25 mouse cellular contexts compared by ENCODE assay signal in the genomic region with DNA sequence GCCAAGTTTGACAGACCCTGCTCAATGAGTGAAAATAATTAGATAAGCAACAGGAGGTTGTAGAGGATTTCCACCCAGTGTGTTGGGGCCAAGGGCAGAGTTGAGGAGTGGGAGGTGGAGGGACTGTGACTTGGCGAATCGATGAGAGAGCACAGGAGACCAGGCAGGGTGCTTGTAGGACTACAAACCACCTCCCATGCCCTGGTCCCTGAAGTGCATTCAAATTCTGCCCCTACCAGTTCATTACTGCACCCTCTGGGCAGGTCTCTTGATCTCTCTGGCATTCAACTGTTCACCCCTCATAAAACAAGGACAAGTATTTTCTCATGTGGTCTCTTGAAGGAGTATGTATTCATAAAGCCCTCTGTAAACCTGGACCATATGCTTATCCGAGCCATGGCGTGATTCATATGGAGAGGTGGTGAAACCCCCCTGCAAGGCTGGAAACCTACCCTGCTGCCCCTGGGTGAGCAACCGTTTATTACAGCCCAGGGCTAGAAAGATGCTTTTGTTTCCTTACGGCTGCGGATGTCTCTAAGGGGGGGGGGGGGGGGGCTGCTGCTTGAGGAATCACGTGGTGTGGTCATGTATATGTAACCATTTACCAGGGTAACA.
A peak's percentile ranks its signal among the peaks of the same experiment; 100 is the strongest.
DNase-seq lines count a peak whose midpoint lies in the region; ATAC-seq and TF ChIP-seq lines count a peak whose summit lies in the region.
"Had no signal": no experiment of that assay in that cellular context is flagged by ENCODE, and none has a peak within 500 bp of the region (broad histone marks: within the 10 kb centered on the region; RNA-seq: fewer than 3 reads in every experiment).

No protein-coding gene starts in this region.

- H3K9me3 ChIP-seq in hindbrain, embryonic 10.5 days: 0 out of 2 replicates have a peak, but pooled peaks cover 3% of the 10 kb centered on the region
- H3K9me3 ChIP-seq in hindbrain, embryonic 16.5 days (ENCODE audit: control insufficient read depth, low read length): no peaks in the 10 kb centered on the region
- no peaks in the 10 kb centered on the region for H3K9me3 ChIP-seq in kidney, postnatal 0 days (replicated peaks; ENCODE audit: low read length)
- H3K9me3 ChIP-seq in limb, embryonic 12.5 days: 0 out of 2 replicates have a peak, but pooled peaks cover 3% of the 10 kb centered on the region
- H3K9me3 ChIP-seq: embryonic facial prominence, embryonic 12.5 days; forebrain, embryonic 10.5 days; forebrain, embryonic 15.5 days; lung, embryonic 15.5 days; midbrain, embryonic 10.5 days had no signal

- peaks cover 26% of the 10 kb centered on the region for H3K4me1 ChIP-seq in hindbrain, embryonic 10.5 days (replicated peaks)
- peaks cover 4% of the 10 kb centered on the region for H3K4me1 ChIP-seq in hindbrain, embryonic 16.5 days (ENCODE audit: control insufficient read depth, insufficient read depth, low read depth, low read length)
- H3K4me1 ChIP-seq in kidney, postnatal 0 days (replicated peaks; ENCODE audit: insufficient read depth, low read length): no peaks in the 10 kb centered on the region
- peaks cover 51% of the 10 kb centered on the region for H3K4me1 ChIP-seq in limb, embryonic 12.5 days (replicated peaks)
- H3K4me1 ChIP-seq: forebrain, embryonic 15.5 days; heart, embryonic 12.5 days; lung, embryonic 15.5 days had no signal

- CTCF ChIA-PET in Patski (lab: Charles Lee): no interaction called here

- ATAC-seq in hindbrain, embryonic 16.5 days: no peak
- ATAC-seq in kidney, postnatal 0 days (replicated peaks; ENCODE audit: low FRiP score, low read depth): 0 out of 2 replicates have a peak, but pooled peaks have one; percentile 13
- ATAC-seq in Patski: no peak
- ATAC-seq in limb, embryonic 12.5 days (ENCODE audit: insufficient number of reproducible peaks, insufficient read depth, low FRiP score, low TSS enrichment, low read depth): peak; percentile 77
- ATAC-seq: forebrain, embryonic 15.5 days had no signal

- in situ Hi-C loops in Patski (cut with MboI; ENCODE audit: low pct_unique_long_range_greater_than_20kb): no loop called here

- no peaks in the 10 kb centered on the region for H3K27me3 ChIP-seq in hindbrain, embryonic 10.5 days (ENCODE audit: insufficient read depth, poor library complexity, severe bottlenecking)
- H3K27me3 ChIP-seq in hindbrain, embryonic 16.5 days (replicated peaks; ENCODE audit: control insufficient read depth, insufficient read depth, low read length): no peaks in the 10 kb centered on the region
- H3K27me3 ChIP-seq in kidney, postnatal 0 days (ENCODE audit: insufficient read depth, low read length): no peaks in the 10 kb centered on the region
- H3K27me3 ChIP-seq in Patski: no peaks in the 10 kb centered on the region
- 0 out of 2 replicates have a peak, but pooled peaks cover under 1% of the 10 kb centered on the region for H3K27me3 ChIP-seq in limb, embryonic 12.5 days
- H3K27me3 ChIP-seq: embryonic facial prominence, embryonic 12.5 days; forebrain, embryonic 15.5 days; heart, embryonic 12.5 days; lung, embryonic 15.5 days had no signal

- POLR2A ChIA-PET in Patski (lab: Charles Lee): no interaction called here

- TF ChIP-seq CTCF in kidney, postnatal 0 days (IDR thresholded peaks at IDR 0.05; ENCODE audit: low read depth): no peak
- TF ChIP-seq CTCF in Patski (IDR thresholded peaks at IDR 0.05): no peak

- DNase-seq in hindbrain, embryonic 10.5 days (ENCODE audit: low spot score): no peak
- DNase-seq in kidney, postnatal 0 days (ENCODE audit: low spot score): no peak
- no peak for DNase-seq in kidney, postnatal 10 days
- DNase-seq in Patski (ENCODE audit: low read depth, low spot score): peak; percentile 38
- DNase-seq in cerebellum, postnatal 4 days (ENCODE audit: low spot score in 2 of 2): no peak
- no peak for DNase-seq in frontal cortex, postnatal 36 days (ENCODE audit: low spot score in 2 of 2)
- DNase-seq: adrenal gland, postnatal 10 days; cerebellum, adult 8-10 months; cerebellum, postnatal 25 days; heart, adult 2 months; kidney, adult 11 months; kidney, postnatal 36 days; right cerebral cortex, postnatal 14 days had no signal

- WGBS in hindbrain, embryonic 10.5 days: 57% methylated on average over 8 of the region's 8 CpGs
- WGBS in hindbrain, embryonic 16.5 days: 44% methylated on average over 8 of the region's 8 CpGs
- 57% methylated on average over 8 of the region's 8 CpGs for WGBS in kidney, postnatal 0 days
- 24% methylated on average over 8 of the region's 8 CpGs for WGBS in limb, embryonic 12.5 days

- peak overlapping the region; percentile 67 for H3K27ac ChIP-seq in hindbrain, embryonic 10.5 days
- H3K27ac ChIP-seq in hindbrain, embryonic 16.5 days (ENCODE audit: low read depth, low read length): no peak overlapping the region
- no peak overlapping the region for H3K27ac ChIP-seq in kidney, postnatal 0 days
- peak overlapping the region; percentile 78 for H3K27ac ChIP-seq in limb, embryonic 12.5 days
- H3K27ac ChIP-seq: forebrain, embryonic 10.5 days; forebrain, embryonic 15.5 days; heart, adult 2 months; layer of hippocampus, adult 2 months; left cerebral cortex, adult 2 months; lung, embryonic 15.5 days had no signal

- H3K4me2 ChIP-seq in hindbrain, embryonic 16.5 days (ENCODE audit: low read length): no peak overlapping the region
- no peak overlapping the region for H3K4me2 ChIP-seq in kidney, postnatal 0 days (ENCODE audit: low read length)
- no peak overlapping the region for H3K4me2 ChIP-seq in limb, embryonic 12.5 days
- H3K4me2 ChIP-seq: embryonic facial prominence, embryonic 12.5 days; forebrain, embryonic 15.5 days; heart, embryonic 12.5 days; liver, embryonic 11.5 days; lung, embryonic 15.5 days had no signal

- no peaks in the 10 kb centered on the region for H3K36me3 ChIP-seq in hindbrain, embryonic 10.5 days
- H3K36me3 ChIP-seq in hindbrain, embryonic 16.5 days (ENCODE audit: control insufficient read depth, insufficient read depth, low read length): no peaks in the 10 kb centered on the region
- H3K36me3 ChIP-seq in kidney, postnatal 0 days (ENCODE audit: insufficient read depth, low read length): no peaks in the 10 kb centered on the region
- H3K36me3 ChIP-seq in limb, embryonic 12.5 days: peaks cover 8% of the 10 kb centered on the region; the same call in 1 of the 2 replicates
- H3K36me3 ChIP-seq: embryonic facial prominence, embryonic 12.5 days; forebrain, embryonic 10.5 days; forebrain, embryonic 15.5 days; G1E; lung, embryonic 15.5 days; midbrain, embryonic 10.5 days had no signal

- H3K9ac ChIP-seq in hindbrain, embryonic 16.5 days (ENCODE audit: low read depth, low read length): no peak overlapping the region
- no peak overlapping the region for H3K9ac ChIP-seq in kidney, postnatal 0 days (ENCODE audit: low read depth, low read length)
- no peak overlapping the region for H3K9ac ChIP-seq in limb, embryonic 12.5 days (replicated peaks)
- H3K9ac ChIP-seq: embryonic facial prominence, embryonic 12.5 days; forebrain, embryonic 15.5 days; heart, embryonic 12.5 days; lung, embryonic 15.5 days had no signal

- no peak overlapping the region for H3K4me3 ChIP-seq in hindbrain, embryonic 10.5 days
- H3K4me3 ChIP-seq in hindbrain, embryonic 16.5 days (ENCODE audit: low read length): no peak overlapping the region
- H3K4me3 ChIP-seq in kidney, postnatal 0 days (replicated peaks; ENCODE audit: low read depth, low read length): no peak overlapping the region
- H3K4me3 ChIP-seq in limb, embryonic 12.5 days (replicated peaks): no peak overlapping the region
- H3K4me3 ChIP-seq: embryonic facial prominence, embryonic 12.5 days; forebrain, embryonic 10.5 days; forebrain, embryonic 15.5 days; heart, adult 2 months; heart, embryonic 12.5 days; layer of hippocampus, adult 2 months; left cerebral cortex, adult 2 months; lung, embryonic 15.5 days; midbrain, embryonic 10.5 days had no signal

Comparison
In these comparisons a context has a peak if more than half of its experiments do, and no peak if none do; other contexts are left out.
1. H3K27ac ChIP-seq: peak in hindbrain, embryonic 10.5 days (single experiment) and limb, embryonic 12.5 days (single experiment); none in hindbrain, embryonic 16.5 days (single experiment) and kidney, postnatal 0 days (single experiment).
2. ATAC-seq: peak in kidney, postnatal 0 days (single experiment) and limb, embryonic 12.5 days (single experiment); none in hindbrain, embryonic 16.5 days (single experiment) and Patski (single experiment).